In genomic region chr1:69247691-69248090, GRCm38 (mm10) we compare ENCODE assay signal across 25 mouse cellular contexts.
A peak's percentile ranks its signal among the peaks of the same experiment; 100 is the strongest.
DNase-seq lines count a peak whose midpoint lies in the region; ATAC-seq and TF ChIP-seq lines count a peak whose summit lies in the region.
"Had no signal": no experiment of that assay in that cellular context is flagged by ENCODE, and none has a peak within 500 bp of the region (broad histone marks: within the 10 kb centered on the region; RNA-seq: fewer than 3 reads in every experiment).

No protein-coding gene starts in this region.

- no peaks in the 10 kb centered on the region for H3K27me3 ChIP-seq in lung, embryonic 14.5 days (ENCODE audit: insufficient read depth, low read length)
- H3K27me3 ChIP-seq in embryonic facial prominence, embryonic 14.5 days (replicated peaks; ENCODE audit: control insufficient read depth, insufficient read depth, low read length): no peaks in the 10 kb centered on the region
- H3K27me3 ChIP-seq in limb, embryonic 12.5 days: no peaks in the 10 kb centered on the region
- H3K27me3 ChIP-seq in heart, embryonic 12.5 days (replicated peaks): no peaks in the 10 kb centered on the region
- H3K27me3 ChIP-seq: CH12.LX; hindbrain, embryonic 15.5 days; liver, embryonic 13.5 days; megakaryocyte, embryonic 14.5 days; neural tube, embryonic 15.5 days; Patski had no signal

- peak; percentile 83; the same call in 1 of the 2 replicates for ATAC-seq in lung, embryonic 14.5 days (ENCODE audit: insufficient read depth)
- ATAC-seq in embryonic facial prominence, embryonic 14.5 days (ENCODE audit: low read depth): peak; percentile 71; the same call in 1 of the 2 replicates
- ATAC-seq in limb, embryonic 12.5 days (ENCODE audit: insufficient number of reproducible peaks, insufficient read depth, low FRiP score, low TSS enrichment, low read depth): peak; percentile 75
- no peak for ATAC-seq in heart, embryonic 12.5 days (ENCODE audit: insufficient number of reproducible peaks, low FRiP score)
- ATAC-seq: midbrain, embryonic 16.5 days; Patski had no signal

- no peaks in the 10 kb centered on the region for H3K36me3 ChIP-seq in lung, embryonic 14.5 days (ENCODE audit: insufficient read depth)
- H3K36me3 ChIP-seq in embryonic facial prominence, embryonic 14.5 days (ENCODE audit: control insufficient read depth, insufficient read depth, low read length): no peaks in the 10 kb centered on the region
- H3K36me3 ChIP-seq in limb, embryonic 12.5 days: no peaks in the 10 kb centered on the region
- no peaks in the 10 kb centered on the region for H3K36me3 ChIP-seq in heart, embryonic 12.5 days
- H3K36me3 ChIP-seq: G1E; heart, embryonic 10.5 days; hindbrain, embryonic 15.5 days; liver, embryonic 13.5 days; neural tube, embryonic 15.5 days had no signal

- no peak for TF ChIP-seq CTCF in lung, embryonic 14.5 days (IDR thresholded peaks at IDR 0.05; ENCODE audit: low read depth)

- H3K9ac ChIP-seq in lung, embryonic 14.5 days: no peak overlapping the region
- H3K9ac ChIP-seq in embryonic facial prominence, embryonic 14.5 days (ENCODE audit: low read depth, low read length): no peak overlapping the region
- H3K9ac ChIP-seq in limb, embryonic 12.5 days (replicated peaks): no peak overlapping the region
- no peak overlapping the region for H3K9ac ChIP-seq in heart, embryonic 12.5 days
- H3K9ac ChIP-seq: hindbrain, embryonic 15.5 days; liver, embryonic 13.5 days; neural tube, embryonic 15.5 days had no signal

- H3K4me1 ChIP-seq in lung, embryonic 14.5 days (ENCODE audit: insufficient read depth): no peaks in the 10 kb centered on the region
- H3K4me1 ChIP-seq in embryonic facial prominence, embryonic 14.5 days (ENCODE audit: control insufficient read depth, insufficient read depth, low read length): no peaks in the 10 kb centered on the region
- H3K4me1 ChIP-seq in limb, embryonic 12.5 days (replicated peaks): no peaks in the 10 kb centered on the region
- H3K4me1 ChIP-seq in heart, embryonic 12.5 days (replicated peaks): 0 out of 2 replicates have a peak, but pooled peaks cover 4% of the 10 kb centered on the region
- H3K4me1 ChIP-seq: heart, embryonic 10.5 days; hindbrain, embryonic 15.5 days; liver, embryonic 13.5 days; megakaryocyte, embryonic 14.5 days; neural tube, embryonic 15.5 days had no signal

- no peak overlapping the region for H3K4me3 ChIP-seq in lung, embryonic 14.5 days (ENCODE audit: low read depth, low read length)
- no peak overlapping the region for H3K4me3 ChIP-seq in embryonic facial prominence, embryonic 14.5 days (ENCODE audit: low read depth, low read length)
- no peak overlapping the region for H3K4me3 ChIP-seq in limb, embryonic 12.5 days (replicated peaks)
- H3K4me3 ChIP-seq in heart, embryonic 12.5 days: no peak overlapping the region
- H3K4me3 ChIP-seq: gastrocnemius, adult 2 months; heart, embryonic 10.5 days; hindbrain, embryonic 15.5 days; liver, embryonic 13.5 days; megakaryocyte, embryonic 14.5 days; neural tube, embryonic 15.5 days had no signal

- H3K9me3 ChIP-seq in lung, embryonic 14.5 days (ENCODE audit: low read depth, low read length): no peaks in the 10 kb centered on the region
- H3K9me3 ChIP-seq in embryonic facial prominence, embryonic 14.5 days (ENCODE audit: control insufficient read depth, low read length): no peaks in the 10 kb centered on the region
- no peaks in the 10 kb centered on the region for H3K9me3 ChIP-seq in limb, embryonic 12.5 days
- no peaks in the 10 kb centered on the region for H3K9me3 ChIP-seq in heart, embryonic 12.5 days (replicated peaks)
- H3K9me3 ChIP-seq: G1E; heart, embryonic 10.5 days; hindbrain, embryonic 15.5 days; liver, embryonic 13.5 days; megakaryocyte, embryonic 14.5 days; neural tube, embryonic 15.5 days had no signal

- H3K27ac ChIP-seq in lung, embryonic 14.5 days (ENCODE audit: low read depth): no peak overlapping the region
- no peak overlapping the region for H3K27ac ChIP-seq in embryonic facial prominence, embryonic 14.5 days (replicated peaks; ENCODE audit: low read depth, low read length)
- no peak overlapping the region for H3K27ac ChIP-seq in limb, embryonic 12.5 days
- no peak overlapping the region for H3K27ac ChIP-seq in heart, embryonic 12.5 days (ENCODE audit: poor library complexity, severe bottlenecking)
- H3K27ac ChIP-seq: gastrocnemius, adult 2 months; heart, embryonic 10.5 days; hindbrain, embryonic 15.5 days; kidney, postnatal 0 days; liver, embryonic 13.5 days; neural tube, embryonic 15.5 days had no signal

- 60% methylated on average over 5 of the region's 5 CpGs for WGBS in lung, embryonic 14.5 days
- WGBS in embryonic facial prominence, embryonic 14.5 days: 53% methylated on average over 5 of the region's 5 CpGs
- WGBS in limb, embryonic 12.5 days: 66% methylated on average over 5 of the region's 5 CpGs
- WGBS in heart, embryonic 12.5 days: 78% methylated on average over 5 of the region's 5 CpGs

- H3K4me2 ChIP-seq in lung, embryonic 14.5 days: no peak overlapping the region
- no peak overlapping the region for H3K4me2 ChIP-seq in embryonic facial prominence, embryonic 14.5 days (ENCODE audit: low read depth, low read length)
- no peak overlapping the region for H3K4me2 ChIP-seq in limb, embryonic 12.5 days
- no peak overlapping the region for H3K4me2 ChIP-seq in heart, embryonic 12.5 days
- H3K4me2 ChIP-seq: hindbrain, embryonic 15.5 days; liver, embryonic 13.5 days; neural tube, embryonic 15.5 days had no signal

- DNase-seq in lung, embryonic 14.5 days: peak; percentile 41
- no peak for DNase-seq in lung, postnatal 14 days
- peak; percentile 60 for DNase-seq in embryonic facial prominence, embryonic 14.5 days (ENCODE audit: low spot score)
- peak; percentile 14 to 40 for DNase-seq in thymus, postnatal 36 days
- DNase-seq in B cell, adult 2 months: no peak
- DNase-seq: adrenal gland, adult 8-10 months; cerebellum, adult 11-12 months; cerebellum, postnatal 14 days; gastrocnemius, adult 2 months; kidney, adult 2 months; layer of hippocampus, adult 9-11 months; liver, embryonic 13.5 days; lung, adult 2 months; lung, postnatal 36 days had no signal

Comparison
In these comparisons a context has a peak if more than half of its experiments do, and no peak if none do; other contexts are left out.
1. DNase-seq: peak in lung, embryonic 14.5 days (single experiment), embryonic facial prominence, embryonic 14.5 days (single experiment) and thymus, postnatal 36 days (2 of 2); none in lung, postnatal 14 days (single experiment) and B cell, adult 2 months (0 of 2).